Mouse (Mus musculus): ENCODE results near the gene Klk1b22.
"Not testable (repeated sequence)": the region's sequence is repeated elsewhere in the genome, so short reads cannot be mapped to it uniquely, and the experiment has no call there.

Klk1b22 gene

GRCm38 (mm10) chr7:44112373-44112772 lies at the start of gene Klk1b22:
Gene Klk1b22 (plus strand): TSS chr7:44112673.
- DNase-seq (ENCODE audit: low spot score in 2 of 2), result no peak

GRCm38 (mm10) chr7:44072117-44072516 lies 40.4 kb upstream of the Klk1b22 start:
- no peak for DNase-seq (ENCODE audit: low spot score in 2 of 2)

- DNase-seq (ENCODE audit: low spot score in 2 of 2), result no peak
Observed at GRCm38 (mm10) chr7:44077703-44078102, 34.8 kb upstream of the Klk1b22 start.

GRCm38 (mm10) chr7:44096111-44096510 lies 16.4 kb upstream of the Klk1b22 start:
- no peak for DNase-seq (ENCODE audit: low spot score in 2 of 2)

- DNase-seq (ENCODE audit: low spot score in 2 of 2), result not testable (repeated sequence)
Observed at GRCm38 (mm10) chr7:44102028-44102427, 10.4 kb upstream of the Klk1b22 start, which contains the start of gene Klk1b21. Gene Klk1b21 (plus strand): TSS chr7:44102328.

GRCm38 (mm10) chr7:44123445-44123844 lies 11.0 kb downstream of the Klk1b22 start:
- DNase-seq (ENCODE audit: low spot score in 2 of 2), result no peak

- DNase-seq (ENCODE audit: low spot score in 2 of 2), result no peak
Observed at GRCm38 (mm10) chr7:44136467-44136866, 24.0 kb downstream of the Klk1b22 start, which contains the start of gene Klk1b16. Gene Klk1b16 (plus strand): TSS chr7:44136767.
